Mouse (Mus musculus): ENCODE results near the gene Map2k6.

The Map2k6 gene

GRCm38 (mm10) chr11:110562320-110563081 lies 163.6 kb downstream of the Map2k6 start:
- no peak for DNase-seq (ENCODE audit: low spot score in 2 of 2)

- no peak for DNase-seq (ENCODE audit: low spot score in 2 of 2)
Observed at GRCm38 (mm10) chr11:110563272-110563671, 164.3 kb downstream of the Map2k6 start.

DNA sequence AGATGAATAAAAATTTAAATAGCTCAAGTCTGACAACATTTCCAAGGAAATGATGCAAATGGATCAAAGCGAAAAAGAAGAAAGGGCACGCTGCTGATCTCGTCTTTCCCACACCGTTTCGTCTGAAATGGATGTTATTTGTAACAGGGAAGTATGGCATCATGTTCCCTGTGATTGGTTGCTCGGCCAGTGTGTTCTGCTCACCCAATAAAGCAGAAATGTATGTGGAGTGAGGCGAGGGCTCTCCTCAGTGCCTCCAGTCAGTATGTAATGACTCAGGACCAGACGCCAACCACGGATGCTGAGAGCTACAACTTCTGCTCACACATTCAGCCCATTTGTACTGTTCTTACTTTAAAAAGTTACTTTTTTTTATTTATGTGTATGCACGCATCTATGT lies 164.9 kb downstream of the Map2k6 start:
- DNase-seq (ENCODE audit: low spot score in 2 of 2) = no peak

GRCm38 (mm10) chr11:110566307-110566706 lies 167.4 kb downstream of the Map2k6 start:
- no peak for DNase-seq (ENCODE audit: low spot score in 2 of 2)

DNA sequence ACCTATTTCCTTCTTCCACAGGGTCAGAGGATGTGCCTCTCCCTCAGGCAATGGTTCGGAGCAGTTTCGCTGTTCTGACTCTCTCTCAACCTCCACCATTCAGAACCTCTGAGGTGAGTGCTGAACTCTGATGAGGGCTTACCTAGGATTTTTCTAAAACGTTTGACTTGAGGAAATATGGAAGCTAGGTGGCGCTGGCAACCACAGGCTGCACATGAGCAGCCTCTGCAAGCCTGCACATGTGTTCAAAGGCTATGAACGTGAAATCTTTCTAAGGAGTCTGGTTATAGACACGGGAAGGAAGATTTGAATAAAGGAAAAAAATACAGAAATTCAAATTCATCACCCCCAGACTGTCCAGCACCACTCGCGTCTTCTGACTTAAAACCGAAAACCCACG lies 173.6 kb downstream of the Map2k6 start:
- peak in 1 of 2 experiments; percentile 4 for DNase-seq (ENCODE audit: low spot score in 2 of 2)
